Mouse (Mus musculus) myocyte (in vitro differentiated cells): ENCODE measurements at regions not wholly inside any gene's neighbourhood (a gene's known extent, or its start where the extent isn't known, plus 50 kb on each side); places are given as distances from the start of the nearest gene placed in this dataset.

Source experiments
- H3K27me3 ChIP-seq: one replicate; pipeline ENCODE4 v1.6.1; 2011; ENCODE audit not compliant: control insufficient read depth, insufficient read depth, insufficient read length
- H3K36me3 ChIP-seq: one replicate; pipeline ENCODE4 v1.6.1; 2011; ENCODE audit not compliant: control insufficient read depth, insufficient read depth
- H3K4me2 ChIP-seq: one replicate; pipeline ENCODE4 v1.6.1; 2011; ENCODE audit warnings: low read depth, control low read depth
- H3K4me3 ChIP-seq: one replicate; pipeline ENCODE4 v1.5.1; 2011; ENCODE audit warnings: mild to moderate bottlenecking, control low read depth, moderate library complexity
- H3K79me2 ChIP-seq: one replicate; pipeline ENCODE4 v1.6.1; 2011; ENCODE audit not compliant: control insufficient read depth, insufficient read depth
- H3ac ChIP-seq: one replicate; pipeline ENCODE4 v1.6.1; 2011; ENCODE audit not compliant: control insufficient read depth, insufficient read length
- CEBPB ChIP-seq: IDR thresholded peaks from 2 replicates; pipeline ENCODE4 v1.6.1; 2011; ENCODE audit warnings: mild to moderate bottlenecking, moderate library complexity; ENCODE audit not compliant: poor library complexity, insufficient read depth, severe bottlenecking
- E2F4 ChIP-seq: IDR thresholded peaks from one replicate; pipeline ENCODE4 v1.6.1; 2011; ENCODE audit warnings: mild to moderate bottlenecking, control low read depth, moderate library complexity; ENCODE audit not compliant: insufficient read depth
- MAX ChIP-seq: IDR thresholded peaks from one replicate; pipeline ENCODE4 v1.6.1; 2011; ENCODE audit warnings: low read depth, mild to moderate bottlenecking, control low read depth
- MYOD1 ChIP-seq, 3 experiments: IDR thresholded peaks; one replicate each; pipeline ENCODE4 v1.6.1; 2011; ENCODE audit warnings: control low read depth in 2 of 3, low read depth in 2 of 3, mild to moderate bottlenecking in 2 of 3, moderate library complexity in 1 of 3; ENCODE audit not compliant: insufficient read length in 2 of 3, control insufficient read depth in 1 of 3
- MYOG ChIP-seq, 3 experiments: IDR thresholded peaks; one replicate each; pipeline ENCODE4 v1.6.1; 2011; ENCODE audit warnings: control low read depth in 2 of 3, low read depth in 2 of 3, mild to moderate bottlenecking in 2 of 3; ENCODE audit not compliant: insufficient read length in 2 of 3, control insufficient read depth in 1 of 3, insufficient read depth in 1 of 3
- POLR2A ChIP-seq: IDR thresholded peaks from one replicate; pipeline ENCODE4 v1.6.1; 2011; ENCODE audit warnings: low read depth, mild to moderate bottlenecking, control low read depth, moderate library complexity; ENCODE audit not compliant: insufficient read length
- POLR2AphosphoS2 ChIP-seq: IDR thresholded peaks from one replicate; pipeline ENCODE4 v1.6.1; 2011; ENCODE audit warnings: low read depth, control low read depth; ENCODE audit not compliant: insufficient read length
- REST ChIP-seq: IDR thresholded peaks from one replicate; pipeline ENCODE4 v1.6.1; 2011; ENCODE audit warnings: mild to moderate bottlenecking, control low read depth, moderate library complexity; ENCODE audit not compliant: insufficient read depth, insufficient read length
- SRF ChIP-seq: IDR thresholded peaks from one replicate; pipeline ENCODE4 v1.6.1; 2011; ENCODE audit warnings: low read depth; ENCODE audit not compliant: control insufficient read depth, insufficient read length
- TCF12 ChIP-seq: IDR thresholded peaks from one replicate; pipeline ENCODE4 v1.6.1; 2011; ENCODE audit warnings: mild to moderate bottlenecking, control low read depth; ENCODE audit not compliant: poor library complexity, insufficient read depth, severe bottlenecking
- TCF3 ChIP-seq: IDR thresholded peaks from one replicate; pipeline ENCODE4 v1.6.1; 2011; ENCODE audit warnings: low read depth, control low read depth; ENCODE audit not compliant: insufficient read length
- USF1 ChIP-seq: IDR thresholded peaks from one replicate; pipeline ENCODE4 v1.6.1; 2011; ENCODE audit warnings: low read depth, mild to moderate bottlenecking, control low read depth, moderate library complexity

- Histone ChIP-seq H3K27me3 (no peaks in the 10 kb centered on the region), H3K79me2 (no peaks in the 10 kb centered on the region), H3ac (no peak overlapping the region), H3K36me3 (peaks cover 17% of the 10 kb centered on the region), H3K4me3 (no peak overlapping the region), H3K4me2 (peak overlapping the region; percentile 27)
- TF ChIP-seq MYOD1 (IDR thresholded peaks at IDR 0.05; ENCODE audit: control insufficient read depth in 1 of 3, insufficient read length in 2 of 3, low read depth in 2 of 3), result no peak
- no peak for TF ChIP-seq TCF3
- TF ChIP-seq MYOG (IDR thresholded peaks at IDR 0.05; ENCODE audit: control insufficient read depth in 1 of 3, insufficient read depth in 1 of 3, insufficient read length in 2 of 3, low read depth in 2 of 3), result no peak
- TF ChIP-seq USF1, result no peak
- TF ChIP-seq TCF12, result no peak
- TF ChIP-seq POLR2AphosphoS2, result no peak
- no peak for TF ChIP-seq MAX
- TF ChIP-seq POLR2A, result no peak
- TF ChIP-seq CEBPB, result no peak
- no peak for TF ChIP-seq SRF
- no peak for TF ChIP-seq E2F4
These were observed 92.9 kb upstream of the Klf14 start for GRCm38 (mm10) chr6:31051771-31052170.

GRCm38 (mm10) chr6:31053003-31053402 is 94.1 kb upstream of the Klf14 start:
- no peaks in the 10 kb centered on the region for H3K27me3 ChIP-seq
- H3K79me2 ChIP-seq, result no peaks in the 10 kb centered on the region
- H3K4me2 ChIP-seq, result no peak overlapping the region
- no peak overlapping the region for H3K4me3 ChIP-seq
- TF ChIP-seq E2F4 (no peak), POLR2AphosphoS2 (peak; percentile 78), CEBPB (no peak), REST (peak; percentile 89), USF1 (peak; percentile 31), POLR2A (no peak), TCF3 (no peak), SRF (no peak), MYOD1 (IDR thresholded peaks at IDR 0.05; ENCODE audit: control insufficient read depth in 1 of 3, insufficient read length in 2 of 3, low read depth in 2 of 3) (no peak)
- no peak overlapping the region for H3ac ChIP-seq
- peaks cover 27% of the 10 kb centered on the region for H3K36me3 ChIP-seq

DNA sequence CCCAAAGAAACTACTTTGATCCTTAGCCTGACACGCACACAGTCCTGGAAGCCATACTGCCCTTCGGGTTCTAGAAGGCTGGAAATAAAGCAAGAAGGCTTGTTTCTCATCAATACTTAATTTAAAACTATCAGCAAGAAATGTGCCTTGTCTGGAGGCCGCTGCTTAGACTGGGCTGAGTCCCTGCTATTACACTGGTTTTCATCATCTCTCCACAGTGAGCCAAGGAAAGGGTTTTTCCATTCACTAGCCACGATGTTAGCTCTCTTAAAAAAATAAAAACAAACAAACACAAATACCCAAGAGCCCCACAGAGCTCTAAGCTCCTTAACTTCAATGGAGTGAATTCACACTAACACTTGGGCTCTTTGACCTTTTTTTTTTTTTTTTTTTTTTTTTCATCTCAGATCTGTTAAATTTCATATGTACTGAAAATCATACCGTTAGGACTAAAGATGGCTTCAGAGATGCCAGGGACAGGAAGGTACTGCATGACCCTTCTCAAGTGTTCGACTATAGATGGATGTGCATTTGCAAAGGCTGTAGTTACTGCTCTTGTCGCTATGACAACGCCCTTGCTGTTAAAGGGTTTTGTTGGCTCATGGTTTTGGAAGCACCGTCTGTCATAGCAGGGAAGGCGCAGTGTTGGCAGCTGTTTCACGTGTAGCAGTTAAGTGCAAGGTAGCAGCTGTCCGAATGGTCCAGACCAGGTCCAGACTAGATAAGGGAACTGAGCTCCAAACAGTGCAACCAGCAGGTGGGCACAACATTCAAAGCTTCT is 98.1 kb upstream of the Klf14 start:
- Histone ChIP-seq H3ac (no peak overlapping the region), H3K79me2 (no peaks in the 10 kb centered on the region), H3K27me3 (no peaks in the 10 kb centered on the region), H3K36me3 (peaks cover 57% of the 10 kb centered on the region), H3K4me3 (no peak overlapping the region), H3K4me2 (no peak overlapping the region)
- peak; percentile 62 for TF ChIP-seq POLR2AphosphoS2
- peak; percentile 86; the same call in 1 of the 2 replicates for TF ChIP-seq CEBPB
- peak in 1 of 3 experiments; percentile 20 for TF ChIP-seq MYOG (IDR thresholded peaks at IDR 0.05; ENCODE audit: control insufficient read depth in 1 of 3, insufficient read depth in 1 of 3, insufficient read length in 2 of 3, low read depth in 2 of 3)
- peak in 1 of 3 experiments; percentile 33 for TF ChIP-seq MYOD1 (IDR thresholded peaks at IDR 0.05; ENCODE audit: control insufficient read depth in 1 of 3, insufficient read length in 2 of 3, low read depth in 2 of 3)
- TF ChIP-seq TCF12, result no peak

DNA sequence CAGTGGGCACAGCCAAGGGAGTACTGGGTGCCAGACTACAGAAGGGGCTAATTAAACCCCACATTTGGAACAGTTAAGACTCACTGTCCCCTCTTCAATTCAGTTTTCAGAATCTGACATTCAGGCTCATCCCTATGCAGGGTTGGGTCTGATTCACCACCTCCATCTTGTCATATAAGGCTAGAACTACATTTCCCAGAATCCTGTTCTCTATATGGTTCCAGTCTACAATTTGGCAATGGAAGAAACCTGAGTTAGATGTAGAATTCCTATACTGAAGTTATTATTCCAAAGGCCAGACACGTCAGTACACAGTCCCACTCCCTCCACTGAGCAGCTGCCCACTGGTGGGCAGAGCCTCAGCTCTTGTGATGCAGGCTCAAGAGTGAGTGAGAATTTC is 99.4 kb upstream of the Klf14 start:
- Histone ChIP-seq H3K27me3 (no peaks in the 10 kb centered on the region), H3K36me3 (peaks cover 69% of the 10 kb centered on the region), H3K79me2 (no peaks in the 10 kb centered on the region), H3K4me2 (no peak overlapping the region), H3ac (no peak overlapping the region), H3K4me3 (no peak overlapping the region)
- no peak for TF ChIP-seq TCF12
- no peak for TF ChIP-seq POLR2A
- TF ChIP-seq MYOG (IDR thresholded peaks at IDR 0.05; ENCODE audit: control insufficient read depth in 1 of 3, insufficient read depth in 1 of 3, insufficient read length in 2 of 3, low read depth in 2 of 3), result no peak
- no peak for TF ChIP-seq TCF3
- TF ChIP-seq E2F4, result no peak
- no peak for TF ChIP-seq SRF

DNA sequence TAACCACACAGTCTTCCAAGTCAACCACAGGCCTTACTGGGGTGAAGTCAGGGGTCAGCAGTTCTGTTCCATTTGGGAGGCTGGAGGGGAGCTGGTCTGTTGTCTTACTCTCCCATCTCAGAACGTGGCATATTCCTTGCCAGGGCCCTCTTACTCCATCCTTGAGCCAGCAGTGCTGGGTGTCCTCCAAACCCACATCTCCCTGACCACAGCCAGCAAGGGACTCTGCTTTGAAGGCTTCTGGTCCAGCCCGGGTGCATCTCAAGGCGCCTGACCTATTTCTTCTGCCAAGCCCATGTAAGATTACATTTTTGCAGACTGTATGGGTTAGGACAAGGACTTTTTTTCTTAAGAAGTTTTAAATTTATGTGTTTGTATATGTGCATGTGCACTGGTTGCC is 100.1 kb upstream of the Klf14 start:
- Histone ChIP-seq H3K4me3 (no peak overlapping the region), H3K27me3 (no peaks in the 10 kb centered on the region), H3K4me2 (no peak overlapping the region), H3K36me3 (peaks cover 76% of the 10 kb centered on the region), H3K79me2 (no peaks in the 10 kb centered on the region), H3ac (no peak overlapping the region)
- TF ChIP-seq POLR2A (no peak), SRF (no peak), TCF3 (no peak), USF1 (no peak), MAX (no peak), E2F4 (no peak), MYOG (IDR thresholded peaks at IDR 0.05; ENCODE audit: control insufficient read depth in 1 of 3, insufficient read depth in 1 of 3, insufficient read length in 2 of 3, low read depth in 2 of 3) (no peak), REST (no peak), POLR2AphosphoS2 (no peak), MYOD1 (IDR thresholded peaks at IDR 0.05; ENCODE audit: control insufficient read depth in 1 of 3, insufficient read length in 2 of 3, low read depth in 2 of 3) (no peak), CEBPB (no peak), TCF12 (no peak)
